Mouse (Mus musculus): ENCODE data around the gene Fgf12. TPM values are rescaled to one million over a fixed set of nuclear protein-coding genes. Genes with fewer than 3 reads are reported as not detected.

Gene Fgf12
- polyA plus RNA-seq, 1 experiment from 2014 or later, result 1.4 TPM

- Histone ChIP-seq H3K4me2 (ENCODE audit: low read length) (no peak overlapping the region), H3K36me3 (ENCODE audit: control insufficient read depth, insufficient read depth, low read length) (no peaks in the 10 kb centered on the region)
- 59% methylated on average over 2 of the region's 2 CpGs for WGBS
These were observed 378.1 kb downstream of the Fgf12 start for GRCm38 (mm10) chr16:28374790-28375189.

GRCm38 (mm10) chr16:28373311-28373710 lies 379.6 kb downstream of the Fgf12 start:
- no peak overlapping the region for H3K4me3 ChIP-seq (ENCODE audit: low read depth, low read length)
- H3K4me2 ChIP-seq (ENCODE audit: low read length), result no peak overlapping the region
- DNase-seq (ENCODE audit: low spot score) (no peak), ATAC-seq (replicated peaks; ENCODE audit: low FRiP score, low TSS enrichment, low read depth) (no peak)
- no peaks in the 10 kb centered on the region for H3K27me3 ChIP-seq (replicated peaks; ENCODE audit: control insufficient read depth, insufficient read depth, low read length)
- no peaks in the 10 kb centered on the region for H3K36me3 ChIP-seq (ENCODE audit: control insufficient read depth, insufficient read depth, low read length)
- H3K9ac ChIP-seq (ENCODE audit: low read length), result no peak overlapping the region
- H3K4me1 ChIP-seq (replicated peaks; ENCODE audit: control insufficient read depth, insufficient read depth, low read length), result no peaks in the 10 kb centered on the region
- H3K27ac ChIP-seq (ENCODE audit: low read depth), result no peak overlapping the region
- H3K9me3 ChIP-seq (ENCODE audit: control insufficient read depth, low read length), result no peaks in the 10 kb centered on the region

More at GRCm38 (mm10) chr16:28374790-28375189, 378.1 kb downstream of the Fgf12 start:
- no peak overlapping the region for H3K27ac ChIP-seq (ENCODE audit: low read depth)
- no peaks in the 10 kb centered on the region for H3K9me3 ChIP-seq (ENCODE audit: control insufficient read depth, low read length)
- no peak for ATAC-seq (replicated peaks; ENCODE audit: low FRiP score, low TSS enrichment, low read depth)
- H3K27me3 ChIP-seq (replicated peaks; ENCODE audit: control insufficient read depth, insufficient read depth, low read length), result no peaks in the 10 kb centered on the region
- no peak for DNase-seq (ENCODE audit: low spot score)
- H3K9ac ChIP-seq (ENCODE audit: low read length), result no peak overlapping the region
- no peak overlapping the region for H3K4me3 ChIP-seq (ENCODE audit: low read depth, low read length)
- H3K4me1 ChIP-seq (replicated peaks; ENCODE audit: control insufficient read depth, insufficient read depth, low read length), result no peaks in the 10 kb centered on the region

- Histone ChIP-seq H3K36me3 (ENCODE audit: control insufficient read depth, insufficient read depth, low read length) (no peaks in the 10 kb centered on the region), H3K4me3 (ENCODE audit: low read depth, low read length) (no peak overlapping the region), H3K27me3 (replicated peaks; ENCODE audit: control insufficient read depth, insufficient read depth, low read length) (no peaks in the 10 kb centered on the region), H3K9me3 (ENCODE audit: control insufficient read depth, low read length) (no peaks in the 10 kb centered on the region), H3K4me1 (replicated peaks; ENCODE audit: control insufficient read depth, insufficient read depth, low read length) (no peaks in the 10 kb centered on the region), H3K4me2 (ENCODE audit: low read length) (no peak overlapping the region), H3K27ac (ENCODE audit: low read depth) (no peak overlapping the region), H3K9ac (ENCODE audit: low read length) (no peak overlapping the region)
- WGBS, result 54% methylated on average over 2 of the region's 2 CpGs
- ATAC-seq (replicated peaks; ENCODE audit: low FRiP score, low TSS enrichment, low read depth), result no peak
- DNase-seq (ENCODE audit: low spot score), result no peak
These were observed 402.2 kb downstream of the Fgf12 start for GRCm38 (mm10) chr16:28350624-28351023.

GRCm38 (mm10) chr16:28345323-28345722 lies 407.5 kb downstream of the Fgf12 start:
- DNase-seq (ENCODE audit: low spot score) (no peak), ATAC-seq (replicated peaks; ENCODE audit: low FRiP score, low TSS enrichment, low read depth) (no peak)
- 49% methylated on average over 6 of the region's 6 CpGs for WGBS
- H3K9ac ChIP-seq (ENCODE audit: low read length), result no peak overlapping the region
- H3K4me1 ChIP-seq (replicated peaks; ENCODE audit: control insufficient read depth, insufficient read depth, low read length), result no peaks in the 10 kb centered on the region
- no peak overlapping the region for H3K27ac ChIP-seq (ENCODE audit: low read depth)
- no peak overlapping the region for H3K4me2 ChIP-seq (ENCODE audit: low read length)
- H3K9me3 ChIP-seq (ENCODE audit: control insufficient read depth, low read length), result no peaks in the 10 kb centered on the region
- no peak overlapping the region for H3K4me3 ChIP-seq (ENCODE audit: low read depth, low read length)
- H3K27me3 ChIP-seq (replicated peaks; ENCODE audit: control insufficient read depth, insufficient read depth, low read length), result no peaks in the 10 kb centered on the region
- no peaks in the 10 kb centered on the region for H3K36me3 ChIP-seq (ENCODE audit: control insufficient read depth, insufficient read depth, low read length)

GRCm38 (mm10) chr16:28337930-28338329 lies 414.9 kb downstream of the Fgf12 start:
- no peaks in the 10 kb centered on the region for H3K4me1 ChIP-seq (replicated peaks; ENCODE audit: control insufficient read depth, insufficient read depth, low read length)
- ATAC-seq (replicated peaks; ENCODE audit: low FRiP score, low TSS enrichment, low read depth) (no peak), DNase-seq (ENCODE audit: low spot score) (no peak)
- no peak overlapping the region for H3K4me3 ChIP-seq (ENCODE audit: low read depth, low read length)
- no peak overlapping the region for H3K4me2 ChIP-seq (ENCODE audit: low read length)
- H3K27ac ChIP-seq (ENCODE audit: low read depth), result no peak overlapping the region
- H3K27me3 ChIP-seq (replicated peaks; ENCODE audit: control insufficient read depth, insufficient read depth, low read length), result no peaks in the 10 kb centered on the region
- H3K9ac ChIP-seq (ENCODE audit: low read length), result no peak overlapping the region
- WGBS, result 91% methylated on average over 1 of the region's 1 CpGs
- H3K9me3 ChIP-seq (ENCODE audit: control insufficient read depth, low read length), result no peaks in the 10 kb centered on the region
- H3K36me3 ChIP-seq (ENCODE audit: control insufficient read depth, insufficient read depth, low read length), result no peaks in the 10 kb centered on the region

- 79% methylated on average over 1 of the region's 1 CpGs for WGBS
- DNase-seq (ENCODE audit: low spot score) (no peak), ATAC-seq (replicated peaks; ENCODE audit: low FRiP score, low TSS enrichment, low read depth) (no peak)
- no peak overlapping the region for H3K4me3 ChIP-seq (ENCODE audit: low read depth, low read length)
- no peaks in the 10 kb centered on the region for H3K9me3 ChIP-seq (ENCODE audit: control insufficient read depth, low read length)
- no peak overlapping the region for H3K9ac ChIP-seq (ENCODE audit: low read length)
- H3K27me3 ChIP-seq (replicated peaks; ENCODE audit: control insufficient read depth, insufficient read depth, low read length), result no peaks in the 10 kb centered on the region
- no peak overlapping the region for H3K4me2 ChIP-seq (ENCODE audit: low read length)
- H3K27ac ChIP-seq (ENCODE audit: low read depth), result no peak overlapping the region
- H3K4me1 ChIP-seq (replicated peaks; ENCODE audit: control insufficient read depth, insufficient read depth, low read length), result no peaks in the 10 kb centered on the region
- no peaks in the 10 kb centered on the region for H3K36me3 ChIP-seq (ENCODE audit: control insufficient read depth, insufficient read depth, low read length)
These were observed 416.2 kb downstream of the Fgf12 start for GRCm38 (mm10) chr16:28336700-28337099.

- H3K27ac ChIP-seq (ENCODE audit: low read depth), result no peak overlapping the region
- no peaks in the 10 kb centered on the region for H3K36me3 ChIP-seq (ENCODE audit: control insufficient read depth, insufficient read depth, low read length)
- WGBS, result 84% methylated on average over 3 of the region's 3 CpGs
- DNase-seq (ENCODE audit: low spot score), result no peak
- no peak for ATAC-seq (replicated peaks; ENCODE audit: low FRiP score, low TSS enrichment, low read depth)
- no peaks in the 10 kb centered on the region for H3K9me3 ChIP-seq (ENCODE audit: control insufficient read depth, low read length)
- H3K9ac ChIP-seq (ENCODE audit: low read length), result no peak overlapping the region
- no peak overlapping the region for H3K4me3 ChIP-seq (ENCODE audit: low read depth, low read length)
- H3K27me3 ChIP-seq (replicated peaks; ENCODE audit: control insufficient read depth, insufficient read depth, low read length), result no peaks in the 10 kb centered on the region
- no peak overlapping the region for H3K4me2 ChIP-seq (ENCODE audit: low read length)
- no peaks in the 10 kb centered on the region for H3K4me1 ChIP-seq (replicated peaks; ENCODE audit: control insufficient read depth, insufficient read depth, low read length)
These were observed 417.8 kb downstream of the Fgf12 start for GRCm38 (mm10) chr16:28335025-28335424.

GRCm38 (mm10) chr16:28323576-28323975 lies 429.3 kb downstream of the Fgf12 start:
- no peaks in the 10 kb centered on the region for H3K27me3 ChIP-seq (replicated peaks; ENCODE audit: control insufficient read depth, insufficient read depth, low read length)
- DNase-seq (ENCODE audit: low spot score), result no peak
- no peak overlapping the region for H3K4me2 ChIP-seq (ENCODE audit: low read length)
- H3K4me3 ChIP-seq (ENCODE audit: low read depth, low read length), result no peak overlapping the region
- H3K4me1 ChIP-seq (replicated peaks; ENCODE audit: control insufficient read depth, insufficient read depth, low read length), result no peaks in the 10 kb centered on the region
- no peak overlapping the region for H3K9ac ChIP-seq (ENCODE audit: low read length)
- no peaks in the 10 kb centered on the region for H3K9me3 ChIP-seq (ENCODE audit: control insufficient read depth, low read length)
- H3K27ac ChIP-seq (ENCODE audit: low read depth), result no peak overlapping the region
- no peak for ATAC-seq (replicated peaks; ENCODE audit: low FRiP score, low TSS enrichment, low read depth)
- 86% methylated on average over 3 of the region's 3 CpGs for WGBS
- H3K36me3 ChIP-seq (ENCODE audit: control insufficient read depth, insufficient read depth, low read length), result no peaks in the 10 kb centered on the region

GRCm38 (mm10) chr16:28311618-28312017 lies 441.2 kb downstream of the Fgf12 start:
- H3K36me3 ChIP-seq (ENCODE audit: control insufficient read depth, insufficient read depth, low read length), result no peaks in the 10 kb centered on the region
- H3K27me3 ChIP-seq (replicated peaks; ENCODE audit: control insufficient read depth, insufficient read depth, low read length), result no peaks in the 10 kb centered on the region
- ATAC-seq (replicated peaks; ENCODE audit: low FRiP score, low TSS enrichment, low read depth) (no peak), DNase-seq (ENCODE audit: low spot score) (no peak)
- H3K4me1 ChIP-seq (replicated peaks; ENCODE audit: control insufficient read depth, insufficient read depth, low read length), result no peaks in the 10 kb centered on the region
- H3K4me3 ChIP-seq (ENCODE audit: low read depth, low read length), result no peak overlapping the region
- H3K9ac ChIP-seq (ENCODE audit: low read length), result no peak overlapping the region
- H3K4me2 ChIP-seq (ENCODE audit: low read length), result no peak overlapping the region
- H3K27ac ChIP-seq (ENCODE audit: low read depth), result no peak overlapping the region
- 88% methylated on average over 4 of the region's 4 CpGs for WGBS
- no peaks in the 10 kb centered on the region for H3K9me3 ChIP-seq (ENCODE audit: control insufficient read depth, low read length)

Data from intestine, embryonic 14.5 days (tissue).